Mouse (Mus musculus) heart, embryonic 11.5 days (tissue): ENCODE results near the gene Gadl1. TPM values are rescaled to one million over a fixed set of nuclear protein-coding genes. Genes with fewer than 3 reads are reported as not detected.

Source experiments
- ATAC-seq: fragments of 200-750 bp; cut with Nextera tagmentation; replicated peaks from 2 replicates; pipeline ENCODE4 v1.8.0; 2017; ENCODE audit warnings: moderate library complexity; ENCODE audit not compliant: insufficient number of reproducible peaks, low FRiP score, low TSS enrichment
- H3K27ac ChIP-seq: fragments of 300-500 bp; sonication (generic); 2 replicates; pipeline ENCODE4 v1.5.1; 2014; ENCODE audit warnings: mild to moderate bottlenecking, low read depth, low read length
- H3K27me3 ChIP-seq: fragments of 300-500 bp; sonication (generic); 2 replicates; pipeline ENCODE4 v1.6.1; 2014; ENCODE audit warnings: mild to moderate bottlenecking, low read length, mixed read lengths; ENCODE audit not compliant: control insufficient read depth, insufficient read depth
- H3K36me3 ChIP-seq: fragments of 300-500 bp; sonication (generic); 2 replicates; pipeline ENCODE4 v1.6.1; 2014; ENCODE audit warnings: mild to moderate bottlenecking, low read length, moderate library complexity, mixed read lengths; ENCODE audit not compliant: control insufficient read depth, insufficient read depth
- H3K4me1 ChIP-seq: fragments of 300-500 bp; sonication (generic); 2 replicates; pipeline ENCODE4 v1.6.1; 2014; ENCODE audit warnings: low read length; ENCODE audit not compliant: control insufficient read depth, insufficient read depth
- H3K4me2 ChIP-seq: fragments of 300-500 bp; sonication (generic); 2 replicates; pipeline ENCODE4 v1.6.1; 2014; ENCODE audit warnings: mild to moderate bottlenecking, moderate library complexity
- H3K4me3 ChIP-seq: fragments of 300-500 bp; sonication (generic); 2 replicates; pipeline ENCODE4 v1.5.1; 2014; ENCODE audit warnings: low read depth, low read length
- H3K9ac ChIP-seq: fragments of 300-500 bp; sonication (generic); 2 replicates; pipeline ENCODE4 v1.6.1; 2014; ENCODE audit warnings: mild to moderate bottlenecking, low read depth, low read length, moderate library complexity
- H3K9me3 ChIP-seq: fragments of 300-500 bp; sonication (generic); replicated peaks from 2 replicates; pipeline ENCODE4 v1.6.1; 2016; ENCODE audit warnings: low read length; ENCODE audit not compliant: control insufficient read depth
- WGBS: fragments of 180-500 bp; shearing (Covaris S2); extraction: QIAGEN DNeasy Blood & Tissue Kit; methylation state at CpG from one replicate; pipeline ENCODE4 v1.1.7; 2014; ENCODE audit not compliant: insufficient replicate concordance; 5-methylcytosine and 5-hydroxymethylcytosine counted together
- polyA plus RNA-seq: library from polyadenylated mRNA; unstranded; fragments of >200 nt; fragmentation: Nextera tagmentation; extraction: Ambion mirVana; gene quantifications from 2 replicates; pipeline ENCODE4 v1.2.1, GENCODE M21; 2014

The Gadl1 gene
- polyA plus RNA-seq, 1 experiment from 2014 or later: 1.2 TPM

GRCm38 (mm10) chr9:116101842-116102241 is 192.6 kb downstream of the Gadl1 start:
- WGBS: 51% methylated on average over 11 of the region's 11 CpGs
- no peak overlapping the region for H3K4me2 ChIP-seq
- ATAC-seq: no peak
- H3K36me3 ChIP-seq: peaks cover 6% of the 10 kb centered on the region; the same call in 1 of the 2 replicates
- H3K9me3 ChIP-seq: no peaks in the 10 kb centered on the region; the same call in 1 of the 2 replicates
- H3K27me3 ChIP-seq: no peaks in the 10 kb centered on the region
- no peak overlapping the region for H3K27ac ChIP-seq
- H3K9ac ChIP-seq: no peak overlapping the region
- H3K4me3 ChIP-seq: no peak overlapping the region
- peaks cover 2% of the 10 kb centered on the region; the same call in 1 of the 2 replicates for H3K4me1 ChIP-seq

- no peak overlapping the region for H3K4me3 ChIP-seq
These were observed 195.5 kb downstream of the Gadl1 start for GRCm38 (mm10) chr9:116104770-116105169.

DNA sequence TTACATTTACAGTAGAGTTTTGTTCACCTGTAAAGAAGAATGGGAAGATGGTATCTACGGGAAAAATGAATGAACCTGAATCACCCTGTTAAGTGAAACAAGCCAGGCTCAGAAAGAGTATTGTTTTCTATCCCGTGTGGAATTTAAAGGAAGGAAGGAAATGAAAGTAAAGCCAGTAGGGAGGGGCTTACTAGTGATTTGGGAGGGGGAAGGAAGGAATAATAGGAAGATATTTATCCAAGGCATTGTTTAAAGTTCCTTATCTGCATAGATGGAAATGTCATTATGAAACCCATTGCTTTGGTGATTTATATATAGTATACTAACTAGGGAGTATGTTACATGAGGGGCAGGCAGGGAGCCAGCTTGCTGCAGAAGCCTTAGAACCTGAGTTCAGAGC is 199.5 kb downstream of the Gadl1 start:
- WGBS: 76% methylated on average over 2 of the region's 2 CpGs
- ATAC-seq: no peak
- Histone ChIP-seq H3K4me3 (no peak overlapping the region), H3K9ac (no peak overlapping the region), H3K9me3 (no peaks in the 10 kb centered on the region; the same call in none of the 2 replicates), H3K4me2 (no peak overlapping the region), H3K27me3 (no peaks in the 10 kb centered on the region), H3K4me1 (no peaks in the 10 kb centered on the region; the same call in 1 of the 2 replicates), H3K27ac (no peak overlapping the region), H3K36me3 (peaks cover 20% of the 10 kb centered on the region)

More at GRCm38 (mm10) chr9:116104770-116105169, 195.5 kb downstream of the Gadl1 start:
- Histone ChIP-seq H3K27me3 (no peaks in the 10 kb centered on the region), H3K27ac (no peak overlapping the region), H3K9ac (no peak overlapping the region), H3K4me2 (no peak overlapping the region), H3K36me3 (peaks cover 17% of the 10 kb centered on the region), H3K4me1 (no peaks in the 10 kb centered on the region), H3K9me3 (no peaks in the 10 kb centered on the region; the same call in none of the 2 replicates)
- no peak for ATAC-seq
- 81% methylated on average over 17 of the region's 17 CpGs for WGBS

DNA sequence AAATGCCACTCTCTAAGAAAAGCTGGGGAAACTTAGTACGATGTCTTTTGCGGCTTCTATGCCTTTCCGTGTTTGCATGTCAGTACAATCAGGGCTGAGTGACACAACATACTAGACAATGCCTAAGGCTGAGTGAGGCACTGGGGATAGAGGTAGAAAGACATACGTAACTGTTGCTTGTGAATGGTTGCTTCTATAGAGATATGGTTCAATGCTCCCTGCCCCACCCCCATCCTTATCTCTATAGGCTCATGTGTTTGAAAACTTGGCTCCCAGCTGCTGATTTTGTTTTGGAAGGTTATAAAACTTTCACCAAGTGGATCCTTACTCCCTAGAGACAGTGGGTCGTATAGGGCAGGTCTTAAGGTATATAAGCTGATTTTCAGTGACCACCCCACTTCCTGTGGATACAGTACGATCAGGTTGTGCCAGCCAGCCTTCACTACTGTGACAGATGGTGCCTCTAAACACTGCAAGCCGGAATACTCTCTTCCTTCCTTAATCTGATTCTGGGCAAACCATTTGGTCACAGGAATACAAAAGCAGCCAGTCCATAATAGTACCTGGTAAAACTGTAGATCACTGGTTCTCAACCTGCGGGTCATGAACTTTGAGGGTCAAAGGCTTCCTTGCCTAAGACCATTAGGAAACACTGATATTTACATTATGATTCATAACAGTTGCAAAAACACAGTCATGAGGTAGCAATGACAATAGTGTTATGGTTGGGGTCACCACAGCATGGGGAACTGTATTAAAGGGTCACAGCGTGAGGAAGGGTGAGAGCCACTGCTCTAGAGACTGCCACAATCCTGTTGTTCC is 202.1 kb downstream of the Gadl1 start:
- ATAC-seq: no peak
- Histone ChIP-seq H3K27ac (no peak overlapping the region), H3K9me3 (no peaks in the 10 kb centered on the region; the same call in none of the 2 replicates), H3K4me3 (no peak overlapping the region), H3K4me2 (no peak overlapping the region), H3K4me1 (peaks cover 4% of the 10 kb centered on the region; the same call in 1 of the 2 replicates), H3K36me3 (peaks cover 16% of the 10 kb centered on the region), H3K9ac (no peak overlapping the region), H3K27me3 (no peaks in the 10 kb centered on the region)
- 74% methylated on average over 9 of the region's 9 CpGs for WGBS

GRCm38 (mm10) chr9:116114339-116114738 is 205.1 kb downstream of the Gadl1 start:
- 39% methylated on average over 4 of the region's 4 CpGs for whole genome bisulfite sequencing
- H3K27me3 ChIP-seq: no peaks in the 10 kb centered on the region
- H3K4me2 ChIP-seq: no peak overlapping the region
- no peak overlapping the region; the same call in 1 of the 2 replicates for H3K27ac ChIP-seq
- peaks cover 6% of the 10 kb centered on the region; the same call in 1 of the 2 replicates for H3K36me3 ChIP-seq
- no peaks in the 10 kb centered on the region for H3K9me3 ChIP-seq
- H3K4me1 ChIP-seq: peaks cover 4% of the 10 kb centered on the region; the same call in 1 of the 2 replicates
- no peak for ATAC-seq
- no peak overlapping the region for H3K9ac ChIP-seq
- H3K4me3 ChIP-seq: no peak overlapping the region

- Histone ChIP-seq H3K27ac (no peak overlapping the region), H3K27me3 (no peaks in the 10 kb centered on the region), H3K9me3 (no peaks in the 10 kb centered on the region), H3K9ac (no peak overlapping the region), H3K36me3 (no peaks in the 10 kb centered on the region), H3K4me2 (no peak overlapping the region), H3K4me1 (peaks cover 9% of the 10 kb centered on the region; the same call in 1 of the 2 replicates), H3K4me3 (no peak overlapping the region)
- WGBS: 88% methylated on average over 7 of the region's 7 CpGs
- no peak for ATAC-seq
These were observed 206.6 kb downstream of the Gadl1 start for GRCm38 (mm10) chr9:116115875-116116274.

GRCm38 (mm10) chr9:116118332-116118872 is 209.1 kb downstream of the Gadl1 start:
- Histone ChIP-seq H3K27ac (no peak overlapping the region), H3K27me3 (no peaks in the 10 kb centered on the region), H3K36me3 (no peaks in the 10 kb centered on the region), H3K4me2 (no peak overlapping the region), H3K9me3 (no peaks in the 10 kb centered on the region), H3K9ac (no peak overlapping the region), H3K4me3 (no peak overlapping the region), H3K4me1 (peaks cover 12% of the 10 kb centered on the region; the same call in 1 of the 2 replicates)
- ATAC-seq: no peak
- 73% methylated on average over 8 of the region's 8 CpGs for WGBS

GRCm38 (mm10) chr9:116119990-116120389 is 210.7 kb downstream of the Gadl1 start:
- H3K27me3 ChIP-seq: no peaks in the 10 kb centered on the region
- H3K27ac ChIP-seq: no peak overlapping the region
- no peak overlapping the region for H3K4me3 ChIP-seq
- ATAC-seq: no peak
- H3K9ac ChIP-seq: no peak overlapping the region
- H3K4me1 ChIP-seq: peaks cover 9% of the 10 kb centered on the region; the same call in 1 of the 2 replicates
- H3K36me3 ChIP-seq: no peaks in the 10 kb centered on the region
- WGBS: 49% methylated on average over 7 of the region's 7 CpGs
- no peaks in the 10 kb centered on the region for H3K9me3 ChIP-seq
- H3K4me2 ChIP-seq: no peak overlapping the region
